In the genomic region with DNA sequence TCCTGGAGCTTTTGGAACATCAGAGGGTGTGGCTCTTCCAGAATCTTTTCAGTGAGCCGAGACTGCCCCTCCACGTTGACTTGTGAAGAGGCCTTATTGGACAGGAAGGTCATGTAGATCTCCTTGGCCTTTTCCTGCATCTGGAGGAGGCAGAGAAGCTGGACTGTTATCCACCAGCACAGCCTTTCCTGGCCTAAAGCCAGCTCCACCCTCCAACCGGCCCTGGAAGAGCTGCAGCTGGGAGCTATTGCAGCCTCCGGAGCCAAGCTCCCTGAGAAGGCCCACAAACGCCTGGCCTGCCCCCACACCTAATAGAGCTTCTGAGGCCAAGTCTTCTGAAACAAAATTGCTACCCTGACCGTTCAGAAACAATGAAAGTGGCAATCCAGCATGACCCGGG, we compare ENCODE assay signal across 9 mouse cellular contexts. TPM values are rescaled to one million over a fixed set of nuclear protein-coding genes. Genes with fewer than 3 reads are reported as not detected.
DNase-seq lines count a peak whose midpoint lies in the region; ATAC-seq and TF ChIP-seq lines count a peak whose summit lies in the region.
"Had no signal": no experiment of that assay in that cellular context is flagged by ENCODE, and none has a peak within 500 bp of the region (broad histone marks: within the 10 kb centered on the region; RNA-seq: fewer than 3 reads in every experiment).

No protein-coding gene starts in this region.

- no peak overlapping the region for H3K4me2 ChIP-seq in intestine, embryonic 14.5 days (ENCODE audit: low read length)
- H3K4me2 ChIP-seq in intestine, postnatal 0 days (replicated peaks; ENCODE audit: low read depth) = no peak overlapping the region
- H3K4me2 ChIP-seq in midbrain, embryonic 15.5 days = no peak overlapping the region

- ATAC-seq in intestine, embryonic 14.5 days (replicated peaks; ENCODE audit: low FRiP score, low TSS enrichment, low read depth) = peak; percentile 47; the same call in 1 of the 2 replicates
- no peak for ATAC-seq in intestine, postnatal 0 days
- no peak for ATAC-seq in midbrain, embryonic 15.5 days (replicated peaks)

- H3K9ac ChIP-seq in intestine, embryonic 14.5 days (ENCODE audit: low read length) = no peak overlapping the region
- H3K9ac ChIP-seq in intestine, postnatal 0 days (ENCODE audit: low read depth, low read length) = no peak overlapping the region
- H3K9ac ChIP-seq in midbrain, embryonic 15.5 days = no peak overlapping the region

- H3K36me3 ChIP-seq in intestine, embryonic 14.5 days (ENCODE audit: control insufficient read depth, insufficient read depth, low read length) = no peaks in the 10 kb centered on the region
- H3K36me3 ChIP-seq in intestine, postnatal 0 days (ENCODE audit: control insufficient read depth, insufficient read depth) = no peaks in the 10 kb centered on the region
- no peaks in the 10 kb centered on the region for H3K36me3 ChIP-seq in heart, embryonic 10.5 days
- no peaks in the 10 kb centered on the region for H3K36me3 ChIP-seq in midbrain, embryonic 15.5 days (replicated peaks)

- 23% methylated on average over 7 of the region's 7 CpGs for WGBS in intestine, embryonic 14.5 days
- 36% methylated on average over 7 of the region's 7 CpGs for WGBS in intestine, postnatal 0 days
- WGBS in heart, embryonic 10.5 days = 35% methylated on average over 7 of the region's 7 CpGs
- WGBS in olfactory bulb, adult 2 months = 44% methylated on average over 7 of the region's 7 CpGs
- WGBS in midbrain, embryonic 15.5 days = 35% methylated on average over 7 of the region's 7 CpGs

- peak; percentile 78 for DNase-seq in intestine, embryonic 14.5 days (ENCODE audit: low spot score)
- peak; percentile 77 to 81 for DNase-seq in adrenal gland, postnatal 36 days
- DNase-seq in heart, embryonic 10.5 days (ENCODE audit: low spot score) = peak; percentile 90
- DNase-seq in kidney, postnatal 4 days = peak; percentile 82 to 89
- no peak for DNase-seq in layer of hippocampus, adult 9-10 months (ENCODE audit: low spot score)

- H3K4me3 ChIP-seq in intestine, embryonic 14.5 days (ENCODE audit: low read depth, low read length) = no peak overlapping the region
- no peak overlapping the region for H3K4me3 ChIP-seq in intestine, postnatal 0 days (ENCODE audit: low read depth, low read length)
- no peak overlapping the region for H3K4me3 ChIP-seq in heart, embryonic 10.5 days
- H3K4me3 ChIP-seq in olfactory bulb, adult 2 months (ENCODE audit: insufficient read depth, low read depth, low read length) = no peak overlapping the region
- no peak overlapping the region for H3K4me3 ChIP-seq in midbrain, embryonic 15.5 days

- H3K27ac ChIP-seq in intestine, embryonic 14.5 days (ENCODE audit: low read depth) = peak overlapping the region; percentile 80
- H3K27ac ChIP-seq in intestine, postnatal 0 days (ENCODE audit: low read depth, low read length) = no peak overlapping the region
- peak overlapping the region; percentile 65; the same call in 1 of the 2 replicates for H3K27ac ChIP-seq in heart, embryonic 10.5 days
- 0 out of 2 replicates have a peak overlapping the region, but pooled peaks have one; percentile 10 for H3K27ac ChIP-seq in olfactory bulb, adult 2 months (ENCODE audit: insufficient read depth, low read depth, low read length)
- H3K27ac ChIP-seq in midbrain, embryonic 15.5 days = no peak overlapping the region

- H3K27me3 ChIP-seq in intestine, embryonic 14.5 days (replicated peaks; ENCODE audit: control insufficient read depth, insufficient read depth, low read length) = no peaks in the 10 kb centered on the region
- no peaks in the 10 kb centered on the region for H3K27me3 ChIP-seq in intestine, postnatal 0 days (replicated peaks; ENCODE audit: control insufficient read depth, insufficient read depth, low read length)
- no peaks in the 10 kb centered on the region for H3K27me3 ChIP-seq in heart, embryonic 10.5 days (ENCODE audit: insufficient read depth, poor library complexity, severe bottlenecking)
- no peaks in the 10 kb centered on the region for H3K27me3 ChIP-seq in midbrain, embryonic 15.5 days (replicated peaks)
- H3K27me3 ChIP-seq: CH12.LX had no signal

- no peak for TF ChIP-seq CTCF in intestine, postnatal 0 days (IDR thresholded peaks at IDR 0.05; ENCODE audit: low read depth)
- no peak for TF ChIP-seq CTCF in olfactory bulb, adult 2 months (IDR thresholded peaks at IDR 0.05; ENCODE audit: insufficient read depth, low read depth, low read length)

- H3K9me3 ChIP-seq in intestine, embryonic 14.5 days (ENCODE audit: control insufficient read depth, low read length) = no peaks in the 10 kb centered on the region
- no peaks in the 10 kb centered on the region for H3K9me3 ChIP-seq in intestine, postnatal 0 days (ENCODE audit: control insufficient read depth)
- no peaks in the 10 kb centered on the region for H3K9me3 ChIP-seq in heart, embryonic 10.5 days
- no peaks in the 10 kb centered on the region for H3K9me3 ChIP-seq in midbrain, embryonic 15.5 days

- TF ChIP-seq POLR2A in olfactory bulb, adult 2 months (IDR thresholded peaks at IDR 0.05; ENCODE audit: insufficient read depth, low read depth, low read length) = no peak

- peaks cover 39% of the 10 kb centered on the region for H3K4me1 ChIP-seq in intestine, embryonic 14.5 days (replicated peaks; ENCODE audit: control insufficient read depth, insufficient read depth, low read length)
- no peaks in the 10 kb centered on the region for H3K4me1 ChIP-seq in intestine, postnatal 0 days (replicated peaks; ENCODE audit: control insufficient read depth, insufficient read depth, low read length)
- peaks cover 53% of the 10 kb centered on the region for H3K4me1 ChIP-seq in heart, embryonic 10.5 days
- H3K4me1 ChIP-seq in olfactory bulb, adult 2 months (ENCODE audit: control insufficient read depth, insufficient read depth, low read length) = peaks cover 11% of the 10 kb centered on the region; the same call in 1 of the 2 replicates
- H3K4me1 ChIP-seq in midbrain, embryonic 15.5 days = no peaks in the 10 kb centered on the region

RNA-seq across cellular contexts. Expression of a gene that starts 29.6 kb away (rescaled TPM):
- polyA plus RNA-seq in intestine, embryonic 14.5 days (2014; fragmentation: Nextera tagmentation; extraction: Ambion mirVana) = 29.4 and 31.6 TPM in 2 replicates
- polyA plus RNA-seq in intestine, postnatal 0 days (2015; fragmentation: Nextera tagmentation; extraction: Ambion mirVana) = 20.9 and 23.8 TPM in 2 replicates
- total RNA-seq in adrenal gland, postnatal 36 days (2021) = 10 to 100 TPM; 10.6 to 19.7 TPM
- polyA plus RNA-seq in heart, embryonic 10.5 days (2016; fragmentation: Nextera tagmentation; extraction: Ambion mirVana) = 16.4 and 19.3 TPM in 2 replicates
- not detected in 2 replicates for polyA plus RNA-seq in olfactory bulb, adult 2 months (2012; ENCODE audit: insufficient read depth, insufficient read length, low replicate concordance, missing spikeins)
- polyA plus RNA-seq in midbrain, embryonic 15.5 days (2015; fragmentation: Nextera tagmentation; extraction: Ambion mirVana) = 43.0 and 50.4 TPM in 2 replicates

Comparison
In these comparisons a context has a peak if more than half of its experiments do, and no peak if none do; other contexts are left out.
1. H3K27ac ChIP-seq: peak in intestine, embryonic 14.5 days (single experiment), heart, embryonic 10.5 days (single experiment) and olfactory bulb, adult 2 months (single experiment); none in intestine, postnatal 0 days (single experiment) and midbrain, embryonic 15.5 days (single experiment).